Comparison of ENCODE assay signal across 21 mouse cellular contexts in genomic region chr2:104860426-104860825, GRCm38 (mm10). TPM values are rescaled to one million over a fixed set of nuclear protein-coding genes. Genes with fewer than 3 reads are reported as not detected.
A peak's percentile ranks its signal among the peaks of the same experiment; 100 is the strongest.
DNase-seq lines count a peak whose midpoint lies in the region; ATAC-seq lines count a peak whose summit lies in the region.
"Had no signal": no experiment of that assay in that cellular context is flagged by ENCODE, and none has a peak within 500 bp of the region (broad histone marks: within the 10 kb centered on the region; RNA-seq: fewer than 3 reads in every experiment).

No protein-coding gene starts in this region.

- no peaks in the 10 kb centered on the region for H3K9me3 ChIP-seq in midbrain, embryonic 11.5 days (ENCODE audit: control insufficient read depth, low read length)
- H3K9me3 ChIP-seq in midbrain, embryonic 14.5 days (ENCODE audit: control insufficient read depth, low read length), result no peaks in the 10 kb centered on the region
- H3K9me3 ChIP-seq: embryonic facial prominence, embryonic 13.5 days; forebrain, embryonic 12.5 days; heart, embryonic 12.5 days; hindbrain, embryonic 12.5 days had no signal

- H3K4me1 ChIP-seq in midbrain, embryonic 11.5 days (ENCODE audit: control insufficient read depth, insufficient read depth, low read length), result no peaks in the 10 kb centered on the region
- H3K4me1 ChIP-seq in midbrain, embryonic 14.5 days (ENCODE audit: control insufficient read depth, insufficient read depth, low read length), result no peaks in the 10 kb centered on the region
- H3K4me1 ChIP-seq: embryonic facial prominence, embryonic 13.5 days; forebrain, embryonic 12.5 days; heart, embryonic 12.5 days; hindbrain, embryonic 12.5 days had no signal

- no peak for ATAC-seq in midbrain, embryonic 11.5 days (ENCODE audit: low FRiP score)
- no peak for ATAC-seq in midbrain, embryonic 14.5 days (ENCODE audit: low FRiP score, low TSS enrichment)
- ATAC-seq: activated CD4-positive, CD25-positive, alpha-beta regulatory T cell, adult 4 months; forebrain, embryonic 16.5 days; hindbrain, embryonic 16.5 days; Patski had no signal

- H3K27me3 ChIP-seq in midbrain, embryonic 11.5 days (ENCODE audit: control insufficient read depth, insufficient read depth, low read length), result no peaks in the 10 kb centered on the region
- no peaks in the 10 kb centered on the region for H3K27me3 ChIP-seq in midbrain, embryonic 14.5 days (ENCODE audit: control insufficient read depth, insufficient read depth, low read length)
- H3K27me3 ChIP-seq: CH12.LX; embryonic facial prominence, embryonic 13.5 days; forebrain, embryonic 12.5 days; heart, embryonic 12.5 days; hindbrain, embryonic 12.5 days; Patski had no signal

- H3K4me3 ChIP-seq in midbrain, embryonic 11.5 days (ENCODE audit: low read depth, low read length), result no peak overlapping the region
- H3K4me3 ChIP-seq in midbrain, embryonic 14.5 days (replicated peaks; ENCODE audit: low read depth, low read length), result no peak overlapping the region
- H3K4me3 ChIP-seq: embryonic facial prominence, embryonic 13.5 days; forebrain, embryonic 12.5 days; heart, embryonic 12.5 days; hindbrain, embryonic 12.5 days had no signal

- no peak overlapping the region for H3K27ac ChIP-seq in midbrain, embryonic 11.5 days (ENCODE audit: low read depth, low read length)
- no peak overlapping the region for H3K27ac ChIP-seq in midbrain, embryonic 14.5 days (replicated peaks; ENCODE audit: low read depth, low read length)
- H3K27ac ChIP-seq: embryonic facial prominence, embryonic 13.5 days; forebrain, embryonic 12.5 days; hindbrain, embryonic 12.5 days had no signal

- WGBS in midbrain, embryonic 11.5 days, result 90% methylated on average over 10 of the region's 10 CpGs
- WGBS in midbrain, embryonic 14.5 days, result 89% methylated on average over 10 of the region's 10 CpGs

- H3K36me3 ChIP-seq in midbrain, embryonic 11.5 days (ENCODE audit: control insufficient read depth, insufficient read depth, low read length), result no peaks in the 10 kb centered on the region
- no peaks in the 10 kb centered on the region for H3K36me3 ChIP-seq in midbrain, embryonic 14.5 days (ENCODE audit: control insufficient read depth, insufficient read depth, low read length)
- H3K36me3 ChIP-seq: embryonic facial prominence, embryonic 13.5 days; forebrain, embryonic 12.5 days; heart, embryonic 12.5 days; hindbrain, embryonic 12.5 days had no signal

- no peak overlapping the region for H3K4me2 ChIP-seq in midbrain, embryonic 11.5 days
- no peak overlapping the region for H3K4me2 ChIP-seq in midbrain, embryonic 14.5 days (ENCODE audit: low read length)
- H3K4me2 ChIP-seq: embryonic facial prominence, embryonic 13.5 days; forebrain, embryonic 12.5 days; heart, embryonic 12.5 days; hindbrain, embryonic 12.5 days had no signal

- intact Hi-C loops in heart, postnatal 36 days (cut with DNase I), result no loop called here

- peak; percentile 45 for DNase-seq in heart, adult 11 months
- no peak for DNase-seq in heart, postnatal 36 days
- peak; percentile 23 for DNase-seq in midbrain, embryonic 11.5 days (ENCODE audit: low spot score, missing footprints)
- DNase-seq in midbrain, embryonic 14.5 days, result no peak
- DNase-seq in kidney, postnatal 14 days, result peak; percentile 27
- no peak for DNase-seq in left cerebral cortex, adult 18-20 months (ENCODE audit: low spot score in 2 of 2)
- DNase-seq in urinary bladder, postnatal 4 days (ENCODE audit: low spot score in 2 of 2), result no peak
- DNase-seq: adrenal gland, postnatal 14 days; cerebellum, adult 2 months; cerebellum, postnatal 36 days; gastrocnemius, postnatal 10 days; heart, postnatal 4 days had no signal

- no peak overlapping the region for H3K9ac ChIP-seq in midbrain, embryonic 11.5 days (ENCODE audit: low read length)
- H3K9ac ChIP-seq in midbrain, embryonic 14.5 days (replicated peaks; ENCODE audit: low read length), result no peak overlapping the region
- H3K9ac ChIP-seq: embryonic facial prominence, embryonic 13.5 days; forebrain, embryonic 12.5 days; heart, embryonic 12.5 days; hindbrain, embryonic 12.5 days had no signal

RNA-seq across cellular contexts. Expression of gene Ccdc73, which starts 7.2 kb away (rescaled TPM):
- total RNA-seq in heart, postnatal 36 days (2021), result 1 to 10 TPM; 3.1 to 4.8 TPM
- polyA plus RNA-seq in midbrain, embryonic 11.5 days (2014; fragmentation: Nextera tagmentation; extraction: Ambion mirVana), result 6.2 and 10.3 TPM in 2 replicates
- 6.7 and 9.1 TPM in 2 replicates for polyA plus RNA-seq in midbrain, embryonic 14.5 days (2014; fragmentation: Nextera tagmentation; extraction: Ambion mirVana)
- 1 to 10 TPM; 1.4 to 1.5 TPM for total RNA-seq in left cerebral cortex, adult 18-20 months (2021)

RNA-seq across cellular contexts. Expression of gene Prrg4, which starts 10.8 kb away (rescaled TPM):
- total RNA-seq in heart, postnatal 36 days (2021), result 1 to 10 TPM in 1 of 2 experiments, under 1 TPM in 1; 0.70 to 1.7 TPM
- 0.22 and 0.37 TPM in 2 replicates for polyA plus RNA-seq in midbrain, embryonic 11.5 days (2014; fragmentation: Nextera tagmentation; extraction: Ambion mirVana)
- 0.11 and 0.61 TPM in 2 replicates for polyA plus RNA-seq in midbrain, embryonic 14.5 days (2014; fragmentation: Nextera tagmentation; extraction: Ambion mirVana)
- total RNA-seq in left cerebral cortex, adult 18-20 months (2021), result under 1 TPM; 0.56 to 0.68 TPM

RNA-seq across cellular contexts. Expression of gene Qser1, which starts 43.9 kb away (rescaled TPM):
- total RNA-seq in heart, postnatal 36 days (2021), result 10 to 100 TPM; 29.2 to 29.8 TPM
- polyA plus RNA-seq in midbrain, embryonic 11.5 days (2014; fragmentation: Nextera tagmentation; extraction: Ambion mirVana), result 15.2 and 18.1 TPM in 2 replicates
- polyA plus RNA-seq in midbrain, embryonic 14.5 days (2014; fragmentation: Nextera tagmentation; extraction: Ambion mirVana), result 11.3 and 13.9 TPM in 2 replicates
- total RNA-seq in left cerebral cortex, adult 18-20 months (2021), result 1 to 10 TPM; 9.0 to 9.5 TPM

Comparison
In these comparisons a context has a peak if more than half of its experiments do, and no peak if none do; other contexts are left out.
1. DNase-seq: peak in heart, adult 11 months (single experiment), midbrain, embryonic 11.5 days (single experiment) and kidney, postnatal 14 days (single experiment); none in heart, postnatal 36 days (0 of 2), midbrain, embryonic 14.5 days (single experiment), left cerebral cortex, adult 18-20 months (0 of 2) and urinary bladder, postnatal 4 days (0 of 2).